Mouse (Mus musculus): ENCODE measurements around the gene Galntl6.

The Galntl6 gene

GRCm38 (mm10) chr8:58912196-58912839 lies at the start of gene Galntl6:
Gene Galntl6, minus strand, starts transcription at chr8:58912640.
- no peak for DNase-seq (ENCODE audit: extremely low spot score, low read depth, low spot score)

- no peak for DNase-seq (ENCODE audit: extremely low spot score, low read depth, low spot score)
These were observed 44.8 kb upstream of the Galntl6 start for GRCm38 (mm10) chr8:58957195-58957739.

DNA sequence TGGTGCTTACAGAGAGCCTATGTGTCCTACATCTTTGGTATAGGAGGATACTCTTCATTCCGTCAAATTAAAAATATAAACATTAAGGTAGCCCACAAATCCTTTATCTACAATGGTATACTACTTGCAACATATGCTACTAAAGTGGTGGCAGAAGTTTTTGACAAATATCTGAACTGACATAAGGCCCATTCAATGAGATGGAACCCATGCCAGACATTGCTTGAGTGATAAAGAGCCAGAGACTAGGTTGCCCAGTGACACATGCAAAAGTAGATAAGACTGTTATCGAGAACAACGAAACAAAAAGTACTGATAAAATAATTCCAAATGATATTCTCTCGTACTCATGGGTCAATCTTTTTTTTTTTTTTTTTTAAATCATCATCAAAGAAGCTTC lies 31.3 kb upstream of the Galntl6 start:
- DNase-seq (ENCODE audit: extremely low spot score, low read depth, low spot score), result no peak

DNA sequence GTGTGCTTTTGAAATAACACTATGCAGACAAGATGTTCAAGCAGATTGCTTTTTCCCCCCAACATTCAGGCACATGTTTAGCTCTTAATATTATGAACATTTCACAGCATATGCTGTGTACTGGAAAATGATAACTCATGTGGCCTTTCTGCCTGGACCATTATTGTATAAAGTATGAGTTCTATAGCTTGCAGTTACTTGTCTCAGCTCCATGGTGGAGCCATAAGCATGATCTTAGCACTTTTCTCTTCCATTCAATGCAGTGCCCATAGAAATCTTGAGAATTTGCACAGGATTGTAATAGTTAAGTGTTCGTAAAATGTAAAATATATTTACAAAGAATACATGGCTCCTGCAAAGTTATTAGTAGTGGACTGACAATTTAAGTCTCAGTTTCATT lies 18.6 kb upstream of the Galntl6 start:
- DNase-seq (ENCODE audit: extremely low spot score, low read depth, low spot score), result no peak

- no peak for DNase-seq (ENCODE audit: extremely low spot score, low read depth, low spot score)
These were observed 2.7 kb upstream of the Galntl6 start for GRCm38 (mm10) chr8:58915142-58915541.

DNA sequence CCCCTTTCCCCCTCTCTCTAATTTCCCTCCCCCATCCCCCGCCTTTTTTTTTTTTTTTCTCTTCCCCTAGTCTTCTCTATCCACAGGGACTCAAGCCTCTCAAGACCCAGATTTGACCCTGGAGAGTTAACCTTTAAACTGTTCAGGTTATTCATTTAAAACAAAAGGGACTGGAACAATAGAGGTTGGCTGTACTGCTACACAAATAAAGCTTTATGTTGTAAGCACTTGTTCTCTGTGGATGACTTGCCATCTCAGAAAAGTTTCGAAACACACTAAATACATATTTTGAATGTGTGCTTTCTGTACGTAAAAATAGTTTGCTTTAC lies 1.2 kb upstream of the Galntl6 start:
- DNase-seq (ENCODE audit: extremely low spot score, low read depth, low spot score), result no peak

DNA sequence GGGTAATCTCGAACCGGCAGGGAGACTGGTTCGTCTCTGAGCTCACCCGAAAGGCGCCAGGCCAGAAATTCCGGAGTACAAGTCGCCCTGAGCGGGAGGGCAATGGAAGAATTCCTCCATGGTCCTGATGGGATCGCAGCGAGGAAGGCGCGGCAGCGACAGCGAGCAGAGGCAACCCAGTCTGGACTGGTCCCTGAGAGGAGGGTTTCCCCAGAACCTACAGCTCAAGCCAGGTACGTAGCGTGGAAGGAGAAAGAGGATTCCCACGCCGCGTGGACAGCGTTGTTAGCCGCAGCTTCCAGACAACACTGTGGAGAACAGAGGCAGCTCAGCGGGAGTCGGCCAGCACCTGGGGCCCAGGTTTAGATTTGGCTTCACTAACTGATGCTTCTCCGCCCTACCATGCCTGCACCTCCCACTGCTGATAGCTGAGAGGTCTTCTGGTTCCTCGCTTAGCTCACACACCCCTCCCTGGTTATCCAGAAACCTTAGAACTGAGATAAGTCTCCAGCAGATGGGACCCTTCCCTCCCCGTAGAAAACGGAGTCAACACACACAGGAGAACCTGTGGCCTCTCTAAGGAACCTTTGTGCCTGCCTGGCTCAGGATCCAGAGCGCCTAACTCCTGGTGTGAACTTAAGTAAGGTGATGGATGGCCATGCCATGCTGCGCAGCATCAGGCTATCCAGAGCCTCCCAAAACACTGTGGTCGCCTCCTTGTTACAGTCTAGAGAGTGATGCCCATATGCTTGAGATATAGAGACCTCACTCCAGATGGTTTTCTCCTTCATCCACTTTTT lies 600 bp upstream of the Galntl6 start:
- DNase-seq (ENCODE audit: extremely low spot score, low read depth, low spot score), result no peak

- no peak for DNase-seq (ENCODE audit: extremely low spot score, low read depth, low spot score)
These were observed 763 bp downstream of the Galntl6 start, which contains the start of gene BC030500 for GRCm38 (mm10) chr8:58911677-58912076. Gene BC030500, plus strand, starts transcription at chr8:58911755.

DNA sequence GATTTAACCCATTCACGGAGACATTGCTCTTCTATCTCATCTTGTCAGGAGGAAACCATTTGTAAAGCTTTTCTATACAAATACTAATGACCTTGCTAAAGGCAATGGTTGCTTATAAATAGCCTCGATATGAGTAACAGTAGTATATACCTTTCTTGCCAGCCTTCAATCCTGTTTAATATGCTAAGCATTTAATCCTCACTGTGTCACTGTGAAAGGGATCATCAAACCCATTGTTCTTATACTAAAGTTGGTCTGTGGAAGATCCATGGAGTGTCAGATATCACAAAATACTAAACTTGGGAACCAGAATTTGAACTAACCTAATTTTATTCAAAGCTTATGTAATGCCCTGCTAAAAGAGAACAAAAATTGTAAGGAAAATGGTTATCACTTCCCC lies 8.0 kb downstream of the Galntl6 start:
- DNase-seq (ENCODE audit: extremely low spot score, low read depth, low spot score), result no peak

DNA sequence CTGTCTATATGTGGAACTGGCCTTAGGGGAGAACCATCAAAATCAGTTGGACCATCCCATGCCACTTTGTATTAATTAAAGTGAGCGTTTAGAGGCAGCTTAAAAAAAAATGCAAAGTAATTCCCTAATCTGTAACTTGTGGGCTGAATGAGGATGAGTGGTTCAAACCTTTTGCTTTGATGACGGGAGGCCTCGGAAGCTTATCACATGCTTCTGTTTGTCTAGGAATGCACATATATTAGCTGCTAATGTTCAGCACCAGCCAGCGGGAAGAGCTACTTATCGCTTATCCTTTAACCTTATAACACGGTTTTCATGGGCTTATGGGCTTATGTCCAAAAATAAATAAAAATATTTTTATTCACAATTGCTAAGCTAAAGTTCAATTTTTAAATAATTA lies 16.5 kb downstream of the Galntl6 start:
- no peak for DNase-seq (ENCODE audit: extremely low spot score, low read depth, low spot score)

GRCm38 (mm10) chr8:58890591-58890990 lies 21.8 kb downstream of the Galntl6 start:
- DNase-seq (ENCODE audit: extremely low spot score, low read depth, low spot score), result no peak

- DNase-seq (ENCODE audit: extremely low spot score, low read depth, low spot score), result no peak
These were observed 26.0 kb downstream of the Galntl6 start for GRCm38 (mm10) chr8:58886405-58886804.

- DNase-seq (ENCODE audit: extremely low spot score, low read depth, low spot score), result no peak
These were observed 88.1 kb downstream of the Galntl6 start for GRCm38 (mm10) chr8:58824347-58824746.

DNA sequence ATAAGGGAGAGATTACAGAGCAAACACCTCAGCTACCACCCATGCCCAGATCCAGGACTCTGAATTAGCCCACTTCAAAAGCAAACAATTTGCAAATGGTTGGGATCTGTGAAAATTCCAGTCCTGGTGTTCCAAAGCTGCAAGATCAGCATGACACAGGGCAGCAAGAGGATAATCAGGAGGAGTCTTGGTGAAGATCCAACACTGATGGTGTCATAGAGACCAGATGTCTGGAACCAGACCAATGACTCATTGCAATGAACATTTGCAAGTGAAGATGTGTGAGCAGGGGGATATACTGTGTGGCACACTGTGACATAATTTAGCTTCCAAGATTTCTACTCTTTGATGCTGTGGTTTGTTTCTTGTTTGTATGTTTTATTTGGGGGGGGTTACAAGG lies 107.2 kb downstream of the Galntl6 start:
- DNase-seq (ENCODE audit: extremely low spot score, low read depth, low spot score), result no peak

GRCm38 (mm10) chr8:58801847-58802246 lies 110.6 kb downstream of the Galntl6 start:
- no peak for DNase-seq (ENCODE audit: extremely low spot score, low read depth, low spot score)

- DNase-seq (ENCODE audit: extremely low spot score, low read depth, low spot score), result no peak
These were observed 158.7 kb downstream of the Galntl6 start for GRCm38 (mm10) chr8:58753769-58754168.

GRCm38 (mm10) chr8:58737963-58738362 lies 174.5 kb downstream of the Galntl6 start:
- no peak for DNase-seq (ENCODE audit: extremely low spot score, low read depth, low spot score)

GRCm38 (mm10) chr8:58691761-58692160 lies 220.7 kb downstream of the Galntl6 start:
- DNase-seq (ENCODE audit: extremely low spot score, low read depth, low spot score), result no peak

DNA sequence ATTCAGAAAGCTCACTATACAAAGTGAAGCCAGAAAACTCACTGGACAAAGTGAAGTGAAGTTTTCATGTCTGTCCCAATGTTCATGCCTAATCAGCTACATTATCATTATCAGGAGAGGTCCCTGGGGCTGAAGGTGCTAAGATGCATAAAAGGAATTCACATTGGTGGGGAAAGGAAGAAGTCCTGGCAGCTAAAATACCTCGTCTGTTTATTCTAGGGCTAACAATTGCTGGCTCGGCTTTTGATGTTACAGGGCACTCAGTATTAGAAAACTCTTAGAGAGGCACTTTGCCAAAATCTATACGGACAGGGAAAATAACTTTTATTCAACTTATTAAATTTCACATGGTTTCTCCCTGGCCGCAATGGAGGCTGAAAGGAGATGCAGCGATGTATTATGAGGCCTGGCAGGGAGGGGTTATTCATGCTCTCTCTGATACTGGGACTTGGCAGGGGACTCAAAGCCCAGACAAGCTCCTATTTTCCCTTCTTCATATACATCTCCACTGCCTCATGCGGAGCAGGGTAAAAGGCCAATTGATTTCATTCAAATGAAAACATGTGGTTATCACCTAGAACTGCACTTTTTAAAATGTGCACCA lies 234.5 kb downstream of the Galntl6 start:
- DNase-seq (ENCODE audit: extremely low spot score, low read depth, low spot score), result no peak

- DNase-seq (ENCODE audit: extremely low spot score, low read depth, low spot score), result no peak
These were observed 243.4 kb downstream of the Galntl6 start for GRCm38 (mm10) chr8:58669075-58669474.

GRCm38 (mm10) chr8:58660019-58660418 lies 252.4 kb downstream of the Galntl6 start:
- no peak for DNase-seq (ENCODE audit: extremely low spot score, low read depth, low spot score)

- DNase-seq (ENCODE audit: extremely low spot score, low read depth, low spot score), result no peak
These were observed 256.8 kb downstream of the Galntl6 start for GRCm38 (mm10) chr8:58655631-58656030.
